Mouse (Mus musculus) right cerebral cortex, adult 18-20 months (tissue): ENCODE measurements at regions not wholly inside any gene's neighbourhood (a gene's known extent, or its start where the extent isn't known, plus 50 kb on each side); places are given as distances from the start of the nearest gene placed in this dataset.

ENCODE experiments used
- DNase-seq: peaks from one replicate; pipeline ENCODE4 v3.0.0; 2022; ENCODE audit warnings: mixed read lengths

GRCm38 (mm10) chr11:27833736-27834135 is 505.9 kb downstream of the Gm6685 start:
- no peak for DNase-seq

GRCm38 (mm10) chr11:27799826-27800620 is 539.6 kb downstream of the Gm6685 start:
- DNase-seq: no peak

GRCm38 (mm10) chr11:27753913-27754218 is 585.8 kb downstream of the Gm6685 start:
- DNase-seq: no peak

GRCm38 (mm10) chr11:27753212-27753912 is 586.3 kb downstream of the Gm6685 start:
- peak; percentile 20 for DNase-seq

- no peak for DNase-seq
Observed at GRCm38 (mm10) chr11:27726109-27726508, 613.6 kb downstream of the Gm6685 start.

- peak; percentile 29 for DNase-seq
Observed at GRCm38 (mm10) chr11:27721346-27721745, 618.3 kb downstream of the Gm6685 start.

GRCm38 (mm10) chr11:27672436-27672835 is 667.2 kb downstream of the Gm6685 start:
- no peak for DNase-seq
